Mouse (Mus musculus): ENCODE data around the gene Rad9a. TPM values are rescaled to one million over a fixed set of nuclear protein-coding genes. Genes with fewer than 3 reads are reported as not detected.

The Rad9a gene
- polyA plus RNA-seq, 1 experiment from 2014 or later, result 41.5 TPM

- peaks cover 10% of the 10 kb centered on the region for H3K36me3 ChIP-seq
- H3K4me1 ChIP-seq, result peaks cover 23% of the 10 kb centered on the region
- no peak overlapping the region for H3K4me2 ChIP-seq (replicated peaks)
- ATAC-seq (ENCODE audit: low FRiP score, low read depth), result no peak
- no peak overlapping the region for H3K9ac ChIP-seq (replicated peaks)
- H3K9me3 ChIP-seq, result no peaks in the 10 kb centered on the region
- H3K27ac ChIP-seq (replicated peaks), result no peak overlapping the region
- no peaks in the 10 kb centered on the region for H3K27me3 ChIP-seq
- WGBS, result 84% methylated on average over 12 of the region's 12 CpGs
- no peak overlapping the region for H3K4me3 ChIP-seq
Measured at GRCm38 (mm10) chr19:4189051-4189620, 12.3 kb downstream of the Rad9a start.

- Histone ChIP-seq H3K27ac (replicated peaks) (no peak overlapping the region), H3K9ac (replicated peaks) (0 out of 2 replicates have a peak overlapping the region, but pooled peaks have one; percentile 12), H3K4me1 (peaks cover 11% of the 10 kb centered on the region), H3K27me3 (no peaks in the 10 kb centered on the region), H3K4me3 (no peak overlapping the region), H3K36me3 (no peaks in the 10 kb centered on the region), H3K9me3 (no peaks in the 10 kb centered on the region), H3K4me2 (replicated peaks) (no peak overlapping the region)
- ATAC-seq (ENCODE audit: low FRiP score, low read depth), result no peak
- 84% methylated on average over 3 of the region's 3 CpGs for WGBS
Measured at GRCm38 (mm10) chr19:4187303-4187702, 14.2 kb downstream of the Rad9a start.

GRCm38 (mm10) chr19:4184976-4185975, 16.2 kb downstream of the Rad9a start:
- Histone ChIP-seq H3K36me3 (no peaks in the 10 kb centered on the region), H3K27me3 (no peaks in the 10 kb centered on the region), H3K9me3 (no peaks in the 10 kb centered on the region), H3K4me1 (peaks cover 11% of the 10 kb centered on the region), H3K4me3 (no peak overlapping the region), H3K4me2 (replicated peaks) (no peak overlapping the region), H3K9ac (replicated peaks) (no peak overlapping the region), H3K27ac (replicated peaks) (no peak overlapping the region)
- 66% methylated on average over 15 of the region's 15 CpGs for WGBS
- ATAC-seq (ENCODE audit: low FRiP score, low read depth), result no peak

- Histone ChIP-seq H3K36me3 (no peaks in the 10 kb centered on the region), H3K9me3 (no peaks in the 10 kb centered on the region), H3K9ac (replicated peaks) (no peak overlapping the region), H3K27me3 (no peaks in the 10 kb centered on the region), H3K4me2 (replicated peaks) (no peak overlapping the region), H3K4me1 (peaks cover 11% of the 10 kb centered on the region), H3K4me3 (no peak overlapping the region), H3K27ac (replicated peaks) (no peak overlapping the region)
- WGBS, result 86% methylated on average over 2 of the region's 2 CpGs
- ATAC-seq (ENCODE audit: low FRiP score, low read depth), result no peak
Measured at GRCm38 (mm10) chr19:4183689-4184088, 17.8 kb downstream of the Rad9a start.

- Histone ChIP-seq H3K4me2 (replicated peaks) (no peak overlapping the region), H3K4me3 (no peak overlapping the region), H3K36me3 (no peaks in the 10 kb centered on the region), H3K9me3 (no peaks in the 10 kb centered on the region), H3K27ac (replicated peaks) (no peak overlapping the region), H3K4me1 (peaks cover 11% of the 10 kb centered on the region), H3K27me3 (peaks cover 1% of the 10 kb centered on the region; the same call in 1 of the 2 replicates), H3K9ac (replicated peaks) (no peak overlapping the region)
- no peak for ATAC-seq (ENCODE audit: low FRiP score, low read depth)
- 52% methylated on average over 3 of the region's 3 CpGs for WGBS
Measured at GRCm38 (mm10) chr19:4181892-4182291, 19.6 kb downstream of the Rad9a start.

GRCm38 (mm10) chr19:4180411-4180810, 21.1 kb downstream of the Rad9a start:
- no peaks in the 10 kb centered on the region for H3K9me3 ChIP-seq
- WGBS, result 86% methylated on average over 7 of the region's 7 CpGs
- H3K27ac ChIP-seq (replicated peaks), result no peak overlapping the region
- no peak overlapping the region for H3K4me2 ChIP-seq (replicated peaks)
- no peaks in the 10 kb centered on the region for H3K36me3 ChIP-seq
- H3K4me3 ChIP-seq, result no peak overlapping the region
- ATAC-seq (ENCODE audit: low FRiP score, low read depth), result no peak
- H3K27me3 ChIP-seq, result peaks cover 10% of the 10 kb centered on the region; the same call in 1 of the 2 replicates
- H3K9ac ChIP-seq (replicated peaks), result no peak overlapping the region
- peaks cover 14% of the 10 kb centered on the region for H3K4me1 ChIP-seq

- peak within 1 kb of the TSS; percentile 2 for H3K4me3 ChIP-seq
Measured at GRCm38 (mm10) chr19:4175368-4175947, 26.0 kb downstream of the Rad9a start, which contains the start of gene Carns1. Gene Carns1, minus strand, starts transcription at chr19:4175479.

GRCm38 (mm10) chr19:4172925-4173324, 28.5 kb downstream of the Rad9a start:
- no peaks in the 10 kb centered on the region for H3K36me3 ChIP-seq
- ATAC-seq (ENCODE audit: low FRiP score, low read depth), result no peak
- peaks cover 19% of the 10 kb centered on the region for H3K4me1 ChIP-seq
- peaks cover 39% of the 10 kb centered on the region for H3K27me3 ChIP-seq
- H3K4me3 ChIP-seq, result no peak overlapping the region
- no peak overlapping the region for H3K27ac ChIP-seq (replicated peaks)
- no peak overlapping the region for H3K9ac ChIP-seq (replicated peaks)
- WGBS, result 52% methylated on average over 11 of the region's 11 CpGs
- no peaks in the 10 kb centered on the region for H3K9me3 ChIP-seq
- H3K4me2 ChIP-seq (replicated peaks), result no peak overlapping the region

More at GRCm38 (mm10) chr19:4175368-4175947, 26.0 kb downstream of the Rad9a start, which contains the start of gene Carns1:
- ATAC-seq (ENCODE audit: low FRiP score, low read depth), result peak; percentile 52; the same call in 1 of the 2 replicates
- WGBS, result 4% methylated on average over 11 of the region's 11 CpGs
- peak within 1 kb of the TSS; percentile 47 for H3K4me2 ChIP-seq (replicated peaks)
- H3K27ac ChIP-seq (replicated peaks), result peak within 1 kb of the TSS; percentile 46; the same call in 1 of the 2 replicates
- H3K27me3 ChIP-seq, result peaks cover 37% of the 10 kb centered on the region
- peak within 1 kb of the TSS; percentile 37 for H3K9ac ChIP-seq (replicated peaks)
- H3K9me3 ChIP-seq, result no peaks in the 10 kb centered on the region
- H3K36me3 ChIP-seq, result no peaks in the 10 kb centered on the region
- H3K4me1 ChIP-seq, result peaks cover 13% of the 10 kb centered on the region

- ATAC-seq (ENCODE audit: low FRiP score, low read depth), result no peak
- Histone ChIP-seq H3K4me1 (peaks cover 19% of the 10 kb centered on the region), H3K4me2 (replicated peaks) (no peak overlapping the region), H3K9me3 (no peaks in the 10 kb centered on the region), H3K9ac (replicated peaks) (peak overlapping the region; percentile 37; the same call in 1 of the 2 replicates), H3K27me3 (peaks cover 35% of the 10 kb centered on the region), H3K36me3 (no peaks in the 10 kb centered on the region), H3K4me3 (no peak overlapping the region), H3K27ac (replicated peaks) (no peak overlapping the region)
- WGBS, result 73% methylated on average over 13 of the region's 13 CpGs
Measured at GRCm38 (mm10) chr19:4171393-4172290, 29.8 kb downstream of the Rad9a start.

- H3K27me3 ChIP-seq, result peaks cover 30% of the 10 kb centered on the region; the same call in 1 of the 2 replicates
- no peak overlapping the region for H3K4me2 ChIP-seq (replicated peaks)
- peaks cover 17% of the 10 kb centered on the region for H3K4me1 ChIP-seq
- H3K27ac ChIP-seq (replicated peaks), result no peak overlapping the region
- no peak overlapping the region for H3K9ac ChIP-seq (replicated peaks)
- 86% methylated on average over 10 of the region's 10 CpGs for WGBS
- H3K4me3 ChIP-seq, result no peak overlapping the region
- ATAC-seq (ENCODE audit: low FRiP score, low read depth), result no peak
- no peaks in the 10 kb centered on the region for H3K36me3 ChIP-seq
- no peaks in the 10 kb centered on the region for H3K9me3 ChIP-seq
Measured at GRCm38 (mm10) chr19:4170723-4171392, 30.6 kb downstream of the Rad9a start.
